Mouse (Mus musculus): Measurements from ENCODE around the gene Eps8. TPM values are rescaled to one million over a fixed set of nuclear protein-coding genes. Genes with fewer than 3 reads are reported as not detected.

Gene Eps8
- 10 to 100 TPM; 35.4 to 41.4 TPM for total RNA-seq (2021)

DNA sequence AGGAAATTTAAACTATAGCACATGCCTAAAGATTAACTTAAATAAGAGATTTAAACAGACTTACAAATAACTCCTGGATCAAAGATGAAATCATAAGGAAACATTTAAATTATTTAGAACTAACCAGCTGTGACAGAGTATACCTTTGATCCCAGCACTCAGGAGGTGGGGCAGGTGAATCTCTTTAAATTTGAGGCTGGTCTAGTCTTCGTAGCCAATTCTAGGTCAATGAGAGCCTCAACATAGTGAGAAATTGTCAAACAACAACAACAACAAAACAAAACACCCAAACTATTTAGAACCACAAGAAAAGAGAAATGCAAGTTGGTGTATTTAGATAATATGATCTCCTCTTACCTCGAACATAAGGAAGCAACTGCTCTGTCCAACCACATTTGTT, at the start of gene Eps8:
TSS of gene Eps8 (minus strand) at position 101 of the 400 bp plus-strand sequence.
- no peak for DNase-seq (ENCODE audit: extremely low spot score in 1 of 2, low spot score in 2 of 2)
- intact Hi-C loops (cut with DNase I), result no loop called here

GRCm38 (mm10) chr6:137703431-137703830, 48.8 kb upstream of the Eps8 start:
- intact Hi-C loops (cut with DNase I), result no loop called here
- no peak for DNase-seq (ENCODE audit: extremely low spot score in 1 of 2, low spot score in 2 of 2)

DNA sequence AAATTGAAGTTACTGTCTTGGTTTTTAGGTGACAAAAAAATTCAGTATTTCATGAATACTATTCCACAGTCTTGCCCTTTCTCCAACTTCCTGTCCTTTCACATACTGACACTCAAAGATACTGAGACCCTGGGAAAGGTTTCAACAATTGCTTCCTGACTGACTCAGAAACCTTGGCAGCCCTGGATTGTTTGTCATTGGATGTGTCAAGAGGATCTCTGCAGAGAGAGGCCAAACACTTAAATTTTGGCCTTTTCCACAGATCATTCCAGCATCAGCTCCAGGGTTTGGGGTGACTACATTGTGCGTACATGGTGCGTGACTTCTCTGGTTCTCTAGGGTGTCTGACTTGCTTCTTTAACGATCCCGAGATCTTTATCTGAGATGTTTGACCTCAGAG, 48.2 kb upstream of the Eps8 start:
- no peak for DNase-seq (ENCODE audit: extremely low spot score in 1 of 2, low spot score in 2 of 2)
- intact Hi-C loops (cut with DNase I), result no loop called here

DNA sequence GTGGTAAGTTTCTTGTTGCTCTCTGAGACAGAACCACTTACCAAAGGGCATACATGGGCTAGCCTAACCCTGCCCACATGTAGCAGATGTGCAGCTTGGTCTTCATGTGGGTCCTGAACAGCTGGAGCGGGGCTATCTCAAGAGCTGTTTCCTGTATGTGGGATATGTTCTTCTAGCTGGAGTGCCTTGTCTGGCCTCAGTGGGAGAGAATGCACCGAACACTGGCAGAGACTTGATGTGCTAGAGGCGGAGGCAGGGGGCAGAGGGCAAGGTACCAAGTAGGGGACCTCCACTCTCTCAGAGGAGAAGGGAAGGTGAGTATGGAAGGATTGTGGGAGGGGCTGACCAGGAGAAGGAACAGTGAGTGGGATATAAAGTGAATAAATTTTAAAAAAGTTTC, 47.5 kb upstream of the Eps8 start:
- DNase-seq (ENCODE audit: extremely low spot score in 1 of 2, low spot score in 2 of 2), result no peak
- intact Hi-C loops (cut with DNase I), result no loop called here

- no peak for DNase-seq (ENCODE audit: extremely low spot score in 1 of 2, low spot score in 2 of 2)
- intact Hi-C loops (cut with DNase I), result no loop called here
Observed at GRCm38 (mm10) chr6:137699434-137699833, 44.8 kb upstream of the Eps8 start.

GRCm38 (mm10) chr6:137696445-137697204, 41.9 kb upstream of the Eps8 start:
- intact Hi-C loops (cut with DNase I), result no loop called here
- no peak for DNase-seq (ENCODE audit: extremely low spot score in 1 of 2, low spot score in 2 of 2)

DNA sequence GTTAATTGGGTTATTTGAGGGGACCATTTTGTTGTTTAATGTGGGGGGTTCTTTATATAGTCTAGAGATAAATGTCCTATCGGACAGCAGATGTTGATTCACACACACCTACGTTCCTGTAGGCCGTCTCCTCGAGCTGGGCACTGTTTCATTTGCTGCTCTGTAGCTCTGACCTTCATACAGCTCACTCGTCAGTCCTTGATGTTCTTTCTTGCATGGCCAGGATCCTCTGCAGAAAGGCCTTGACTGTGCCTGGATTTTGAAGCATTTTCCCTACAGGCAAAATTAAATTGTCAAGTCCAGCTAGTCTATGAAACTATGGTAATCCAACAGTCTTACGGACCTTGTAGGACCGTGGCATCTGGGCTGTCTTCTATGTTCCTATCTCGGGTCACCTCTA, 40.4 kb upstream of the Eps8 start:
- no peak for DNase-seq (ENCODE audit: extremely low spot score in 1 of 2, low spot score in 2 of 2)
- intact Hi-C loops (cut with DNase I), result no loop called here

- DNase-seq (ENCODE audit: extremely low spot score in 1 of 2, low spot score in 2 of 2), result no peak
- intact Hi-C loops (cut with DNase I), result no loop called here
Observed at GRCm38 (mm10) chr6:137694310-137694709, 39.6 kb upstream of the Eps8 start.

DNA sequence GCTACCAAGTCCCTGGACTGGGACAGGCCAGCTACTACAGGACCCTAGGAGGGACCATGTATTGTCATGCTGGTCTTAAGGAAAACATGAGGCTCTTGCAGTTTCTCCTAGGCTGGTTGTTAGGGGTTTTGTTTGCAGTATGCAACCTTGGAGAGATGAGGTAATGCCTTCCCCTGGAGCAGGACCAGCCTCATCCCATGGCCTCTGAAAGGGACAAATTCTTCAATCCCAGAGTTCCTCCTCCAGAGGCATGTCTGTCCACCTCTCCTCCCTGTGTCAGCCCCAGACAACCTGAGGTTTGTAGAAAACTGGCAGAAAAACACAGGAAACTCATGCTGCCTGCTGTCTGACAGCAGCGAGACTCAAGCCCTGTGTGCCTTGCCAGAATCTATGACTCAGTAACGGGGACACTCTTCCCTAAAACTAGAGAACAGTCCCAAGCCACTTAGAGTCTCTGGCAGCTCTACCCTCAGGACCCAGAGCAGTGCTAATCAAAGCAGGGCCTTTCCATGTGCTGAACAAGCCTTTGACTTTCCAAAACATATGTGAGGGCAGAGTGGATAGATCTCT, 36.0 kb upstream of the Eps8 start:
- intact Hi-C loops (cut with DNase I), result no loop called here

DNA sequence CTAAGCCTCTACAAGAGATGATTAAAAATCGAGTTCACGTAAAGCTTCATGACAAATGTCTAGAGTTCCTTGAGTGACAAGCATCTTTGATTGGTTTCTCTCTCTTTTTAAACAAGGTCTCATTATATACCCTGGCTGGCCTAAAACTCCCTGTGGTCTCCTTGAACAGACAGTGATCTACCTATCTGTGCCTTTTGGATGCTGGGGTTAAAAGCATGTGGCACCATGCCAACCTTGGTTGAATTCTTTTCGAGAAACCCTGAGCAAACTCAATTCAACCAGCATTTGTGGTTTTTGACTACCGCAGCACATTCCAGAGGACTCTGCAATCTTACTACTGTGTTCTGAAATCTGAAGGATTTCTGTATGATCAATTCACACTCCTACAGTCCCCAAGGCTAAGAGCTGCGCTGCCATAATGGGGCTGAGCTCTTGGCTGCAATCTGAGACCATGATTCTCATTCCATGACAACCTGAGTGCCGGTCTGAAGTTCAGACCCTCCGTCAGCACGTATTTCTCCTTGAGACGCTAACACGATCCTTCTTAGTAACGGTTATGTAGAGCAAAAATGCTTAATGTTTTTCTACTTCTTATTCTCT, 33.9 kb upstream of the Eps8 start:
- DNase-seq (ENCODE audit: extremely low spot score in 1 of 2, low spot score in 2 of 2), result no peak
- intact Hi-C loops (cut with DNase I), result no loop called here

More for the DNA sequence above, 36.0 kb upstream of the Eps8 start:
- DNase-seq (ENCODE audit: extremely low spot score in 1 of 2, low spot score in 2 of 2), result no peak

GRCm38 (mm10) chr6:137688079-137688478, 33.4 kb upstream of the Eps8 start:
- no peak for DNase-seq (ENCODE audit: extremely low spot score in 1 of 2, low spot score in 2 of 2)
- intact Hi-C loops (cut with DNase I), result no loop called here

DNA sequence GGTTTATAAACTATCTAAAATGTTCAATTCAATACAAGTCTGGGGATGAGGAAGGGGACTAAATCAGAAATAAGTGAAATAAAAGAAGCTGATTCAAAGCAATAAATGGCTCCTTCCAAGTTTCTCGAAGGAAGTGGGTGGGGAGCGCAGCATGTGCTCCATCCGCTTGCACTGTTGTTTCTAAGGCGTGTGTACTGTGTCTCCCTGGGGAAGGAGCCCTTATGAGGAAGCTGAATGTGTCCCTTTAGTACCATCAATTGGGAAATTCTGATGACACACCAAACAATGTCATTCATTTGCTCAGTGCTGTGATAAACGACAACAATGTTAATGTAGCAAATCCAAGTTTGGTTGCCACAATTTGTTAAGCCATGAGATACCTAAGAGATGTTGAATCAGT, 33.0 kb upstream of the Eps8 start:
- DNase-seq (ENCODE audit: extremely low spot score in 1 of 2, low spot score in 2 of 2), result no peak
- intact Hi-C loops (cut with DNase I), result no loop called here

DNA sequence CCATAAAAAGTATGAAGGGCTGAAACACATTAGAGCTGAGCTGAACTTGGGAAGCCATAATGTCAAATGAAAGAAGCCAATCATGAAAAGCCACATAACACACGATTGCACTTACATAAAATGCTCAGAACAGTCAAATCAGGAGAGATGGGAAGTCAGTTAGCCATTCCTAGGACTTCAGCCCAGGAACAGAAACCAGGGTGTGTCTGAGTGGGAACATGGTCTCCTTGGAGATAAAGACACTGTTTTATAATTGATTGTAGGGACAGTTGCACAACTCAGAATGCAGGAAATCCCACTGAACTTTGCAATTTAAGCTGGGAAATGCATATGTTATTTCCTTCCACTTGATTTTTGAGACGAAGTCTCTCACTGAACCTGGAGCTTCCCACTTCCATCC, 28.0 kb upstream of the Eps8 start:
- DNase-seq (ENCODE audit: extremely low spot score in 1 of 2, low spot score in 2 of 2), result no peak
- intact Hi-C loops (cut with DNase I), result no loop called here

DNA sequence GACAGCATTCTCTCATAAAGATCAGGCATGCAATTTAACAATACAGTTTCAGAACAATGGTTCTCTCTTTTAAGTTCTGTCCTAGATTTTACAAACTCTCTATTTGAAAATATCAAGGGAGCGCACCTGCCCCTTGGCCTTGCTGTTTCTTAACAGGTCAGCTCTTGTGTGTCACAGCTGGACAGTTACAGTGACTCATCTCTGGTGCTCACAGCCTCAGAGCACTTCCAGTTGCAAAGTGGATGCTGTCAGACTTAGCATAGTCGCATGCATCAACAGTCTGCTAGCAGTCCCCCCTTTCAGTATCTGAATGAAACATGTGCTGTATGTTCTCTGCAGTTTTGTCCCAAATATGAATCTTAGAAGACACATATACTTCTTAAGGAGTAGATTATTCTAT, 26.3 kb upstream of the Eps8 start:
- no peak for DNase-seq (ENCODE audit: extremely low spot score in 1 of 2, low spot score in 2 of 2)
- intact Hi-C loops (cut with DNase I), result no loop called here

DNA sequence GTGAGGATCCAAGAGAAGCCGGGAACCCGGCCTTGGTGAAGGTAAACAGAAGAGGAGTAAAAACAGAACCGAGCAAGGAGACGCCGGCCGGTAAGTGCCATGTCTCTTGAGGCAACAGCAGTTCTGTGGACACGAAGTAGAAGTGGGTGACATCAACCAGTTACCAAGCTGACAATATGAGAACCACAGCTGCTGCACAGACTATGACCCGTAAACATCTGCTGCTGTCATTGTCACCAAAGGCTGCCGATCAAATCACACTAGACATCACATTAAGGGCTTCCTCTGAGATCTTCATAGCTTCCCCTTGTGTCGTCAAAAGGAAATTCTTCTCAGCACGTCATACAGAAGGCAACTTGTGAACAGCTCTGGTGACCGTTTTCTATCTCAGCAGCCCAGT, 21.9 kb upstream of the Eps8 start:
- DNase-seq (ENCODE audit: extremely low spot score in 1 of 2, low spot score in 2 of 2), result no peak

GRCm38 (mm10) chr6:137675556-137675955, 20.9 kb upstream of the Eps8 start:
- no peak for DNase-seq (ENCODE audit: extremely low spot score in 1 of 2, low spot score in 2 of 2)
- intact Hi-C loops (cut with DNase I), result no loop called here

More for the DNA sequence above, 21.9 kb upstream of the Eps8 start:
- intact Hi-C loops (cut with DNase I), result no loop called here

DNA sequence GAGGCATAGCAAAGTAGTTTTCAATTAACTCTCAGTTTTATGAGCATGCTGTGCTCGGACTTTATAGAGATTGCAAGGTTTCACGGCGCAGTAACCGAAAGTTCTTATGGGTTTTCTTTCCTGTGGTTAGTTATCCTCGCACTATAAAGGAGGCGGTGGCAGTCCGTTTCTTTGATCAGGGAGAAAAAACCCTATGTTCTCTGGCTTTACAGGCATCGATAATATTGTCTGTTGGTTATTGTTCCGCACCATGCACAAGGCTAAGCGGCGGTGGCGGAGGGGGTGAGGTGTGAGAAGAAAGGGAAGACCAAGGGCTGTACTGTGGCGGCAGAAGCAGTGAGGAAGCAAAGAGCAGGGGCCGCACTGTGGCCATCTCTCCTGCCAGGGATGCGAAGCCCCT, 18.6 kb upstream of the Eps8 start:
- intact Hi-C loops (cut with DNase I), result no loop called here
- no peak for DNase-seq (ENCODE audit: extremely low spot score in 1 of 2, low spot score in 2 of 2)

GRCm38 (mm10) chr6:137671561-137671960, 16.9 kb upstream of the Eps8 start:
- no peak for DNase-seq (ENCODE audit: extremely low spot score in 1 of 2, low spot score in 2 of 2)
- intact Hi-C loops (cut with DNase I), result no loop called here

GRCm38 (mm10) chr6:137670820-137671219, 16.1 kb upstream of the Eps8 start:
- intact Hi-C loops (cut with DNase I), result no loop called here
- no peak for DNase-seq (ENCODE audit: extremely low spot score in 1 of 2, low spot score in 2 of 2)

- no peak for DNase-seq (ENCODE audit: extremely low spot score in 1 of 2, low spot score in 2 of 2)
- intact Hi-C loops (cut with DNase I), result no loop called here
Observed at GRCm38 (mm10) chr6:137669876-137670275, 15.2 kb upstream of the Eps8 start.
